Comparison of ENCODE assay signal across 16 mouse cellular contexts in genomic region chr10:66891811-66892210, GRCm38 (mm10).
"Had no signal": no experiment of that assay in that cellular context is flagged by ENCODE, and none has a peak within 500 bp of the region (broad histone marks: within the 10 kb centered on the region; RNA-seq: fewer than 3 reads in every experiment).

No protein-coding gene starts in this region.

- H3K27me3 ChIP-seq: lung, embryonic 15.5 days; midbrain, embryonic 13.5 days; midbrain, embryonic 15.5 days; neural tube, embryonic 13.5 days; neural tube, embryonic 15.5 days; stomach, embryonic 15.5 days had no signal

- H3K4me2 ChIP-seq: lung, embryonic 15.5 days; midbrain, embryonic 11.5 days; midbrain, embryonic 13.5 days; midbrain, embryonic 15.5 days; neural tube, embryonic 13.5 days; neural tube, embryonic 15.5 days; stomach, embryonic 15.5 days had no signal

- H3K36me3 ChIP-seq: lung, embryonic 15.5 days; midbrain, embryonic 13.5 days; midbrain, embryonic 15.5 days; neural tube, embryonic 13.5 days; neural tube, embryonic 15.5 days; stomach, embryonic 15.5 days had no signal

- H3K4me3 ChIP-seq: lung, embryonic 15.5 days; megakaryocyte, embryonic 14.5 days; midbrain, embryonic 13.5 days; midbrain, embryonic 15.5 days; neural tube, embryonic 13.5 days; neural tube, embryonic 15.5 days; stomach, embryonic 15.5 days had no signal

- DNase-seq: lung, adult 2 months; lung, postnatal 14 days; lung, postnatal 36 days; retina, postnatal 1 day; right cerebral cortex, postnatal 14 days; thymus, adult 2 months; thymus, postnatal 25 days; thymus, postnatal 4 days had no signal
